Comparison of ENCODE assay signal across 8 mouse cellular contexts in the genomic region with DNA sequence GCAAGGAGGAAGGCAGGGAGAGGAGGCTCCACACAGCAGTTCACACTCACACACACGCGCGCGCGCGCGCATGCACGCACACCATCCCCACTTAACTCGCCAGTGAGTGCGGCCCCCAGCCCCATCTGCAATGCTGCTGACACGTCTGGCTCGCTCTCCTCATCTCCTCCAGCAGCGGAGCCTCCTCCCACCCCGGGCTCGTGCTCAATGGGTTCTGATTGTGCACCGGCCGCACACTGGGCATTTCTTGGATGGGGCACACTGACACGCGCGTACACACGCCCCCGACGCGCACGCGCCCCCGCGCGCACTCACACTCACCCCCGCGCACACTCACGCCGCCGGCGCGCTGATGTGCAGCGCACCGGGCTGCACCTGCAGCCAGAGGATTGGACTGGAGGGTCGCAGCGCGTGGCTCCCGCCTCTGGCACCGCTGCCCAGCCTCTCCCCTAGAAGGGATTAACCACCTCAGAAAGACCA. TPM values are rescaled to one million over a fixed set of nuclear protein-coding genes. Genes with fewer than 3 reads are reported as not detected.
DNase-seq lines count a peak whose midpoint lies in the region; ATAC-seq and TF ChIP-seq lines count a peak whose summit lies in the region.

No protein-coding gene starts in this region.

- no peaks in the 10 kb centered on the region for H3K9me3 ChIP-seq in intestine, postnatal 0 days (ENCODE audit: control insufficient read depth)
- H3K9me3 ChIP-seq in liver, embryonic 12.5 days (replicated peaks), result no peaks in the 10 kb centered on the region
- H3K9me3 ChIP-seq in stomach, embryonic 15.5 days, result no peaks in the 10 kb centered on the region

- no peaks in the 10 kb centered on the region for H3K27me3 ChIP-seq in thymus, adult 2 months (ENCODE audit: control insufficient read depth, insufficient read depth, low read length)
- peaks cover 29% of the 10 kb centered on the region for H3K27me3 ChIP-seq in intestine, postnatal 0 days (replicated peaks; ENCODE audit: control insufficient read depth, insufficient read depth, low read length)
- peaks cover 42% of the 10 kb centered on the region for H3K27me3 ChIP-seq in liver, embryonic 12.5 days (replicated peaks)
- peaks cover 33% of the 10 kb centered on the region for H3K27me3 ChIP-seq in stomach, embryonic 15.5 days (replicated peaks)

- no peak overlapping the region for H3K9ac ChIP-seq in intestine, postnatal 0 days (ENCODE audit: low read depth, low read length)
- H3K9ac ChIP-seq in liver, embryonic 12.5 days, result no peak overlapping the region
- no peak overlapping the region for H3K9ac ChIP-seq in stomach, embryonic 15.5 days

- TF ChIP-seq CTCF in thymus, adult 2 months (IDR thresholded peaks at IDR 0.05; ENCODE audit: borderline replicate concordance, control insufficient read depth, extremely low read depth, insufficient read depth, low read length, poor library complexity), result no peak
- no peak for TF ChIP-seq CTCF in intestine, postnatal 0 days (IDR thresholded peaks at IDR 0.05; ENCODE audit: low read depth)

- peak overlapping the region; percentile 59 for H3K4me2 ChIP-seq in intestine, postnatal 0 days (replicated peaks; ENCODE audit: low read depth)
- peak overlapping the region; percentile 52 for H3K4me2 ChIP-seq in liver, embryonic 12.5 days
- H3K4me2 ChIP-seq in stomach, embryonic 15.5 days, result peak overlapping the region; percentile 90

- no peaks in the 10 kb centered on the region for H3K36me3 ChIP-seq in thymus, adult 2 months (ENCODE audit: control insufficient read depth, insufficient read depth, low read length)
- no peaks in the 10 kb centered on the region for H3K36me3 ChIP-seq in intestine, postnatal 0 days (ENCODE audit: control insufficient read depth, insufficient read depth)
- no peaks in the 10 kb centered on the region for H3K36me3 ChIP-seq in liver, embryonic 12.5 days
- no peaks in the 10 kb centered on the region for H3K36me3 ChIP-seq in stomach, embryonic 15.5 days

- no peak overlapping the region for H3K4me3 ChIP-seq in thymus, adult 2 months (ENCODE audit: control insufficient read depth, insufficient read depth, low read length)
- peak overlapping the region; percentile 32 for H3K4me3 ChIP-seq in intestine, postnatal 0 days (ENCODE audit: low read depth, low read length)
- peak overlapping the region; percentile 31 for H3K4me3 ChIP-seq in liver, embryonic 12.5 days
- peak overlapping the region; percentile 39 for H3K4me3 ChIP-seq in stomach, embryonic 15.5 days (replicated peaks)

- peak; percentile 4 for DNase-seq in cerebellum, adult 11 months
- DNase-seq in cerebellum, adult 9-10 months, result no peak
- peak; percentile 8 for DNase-seq in thymus, postnatal 4 days
- no peak for DNase-seq in thymus, adult 2 months
- no peak for DNase-seq in thymus, postnatal 25 days

- no peak for TF ChIP-seq POLR2A in thymus, adult 2 months (IDR thresholded peaks at IDR 0.05; ENCODE audit: control insufficient read depth, extremely low read depth, insufficient read depth, low read length, poor library complexity)

- H3K27ac ChIP-seq in thymus, adult 2 months (ENCODE audit: control insufficient read depth, insufficient read depth, low read length), result no peak overlapping the region
- H3K27ac ChIP-seq in intestine, postnatal 0 days (ENCODE audit: low read depth, low read length), result no peak overlapping the region
- H3K27ac ChIP-seq in liver, embryonic 12.5 days, result no peak overlapping the region
- no peak overlapping the region for H3K27ac ChIP-seq in stomach, embryonic 15.5 days

- 3% methylated on average over 43 of the region's 43 CpGs for WGBS in thymus, adult 2 months
- 1% methylated on average over 43 of the region's 43 CpGs for WGBS in intestine, postnatal 0 days
- whole genome bisulfite sequencing in liver, embryonic 12.5 days (ENCODE audit: insufficient replicate concordance), result 1% methylated on average over 43 of the region's 43 CpGs
- WGBS in stomach, embryonic 15.5 days, result under 1% methylated on average over 43 of the region's 43 CpGs

- ATAC-seq in intestine, postnatal 0 days, result no peak
- no peak for ATAC-seq in liver, embryonic 12.5 days
- ATAC-seq in stomach, embryonic 15.5 days (ENCODE audit: insufficient read depth, low FRiP score, low read depth), result no peak

- H3K4me1 ChIP-seq in thymus, adult 2 months (replicated peaks; ENCODE audit: control insufficient read depth, insufficient read depth, low read length), result no peaks in the 10 kb centered on the region
- no peaks in the 10 kb centered on the region for H3K4me1 ChIP-seq in intestine, postnatal 0 days (replicated peaks; ENCODE audit: control insufficient read depth, insufficient read depth, low read length)
- H3K4me1 ChIP-seq in liver, embryonic 12.5 days, result no peaks in the 10 kb centered on the region
- H3K4me1 ChIP-seq in stomach, embryonic 15.5 days, result peaks cover 12% of the 10 kb centered on the region; the same call in 1 of the 2 replicates

RNA-seq across cellular contexts. Expression of a gene that starts 1.1 kb away (rescaled TPM):
- polyA plus RNA-seq in thymus, adult 2 months (2012; rRNA removed), result under 0.01 TPM in 2 replicates
- not detected in 2 replicates for polyA plus RNA-seq in intestine, postnatal 0 days (2015; fragmentation: Nextera tagmentation; extraction: Ambion mirVana)
- polyA plus RNA-seq in liver, embryonic 12.5 days (2016; fragmentation: Nextera tagmentation; extraction: Ambion mirVana), result 0.26 and 0.28 TPM in 2 replicates
- 0.83 and 0.84 TPM in 2 replicates for polyA plus RNA-seq in stomach, embryonic 15.5 days (2015; fragmentation: Nextera tagmentation; extraction: Ambion mirVana)

Comparison
In these comparisons a context has a peak if more than half of its experiments do, and no peak if none do; other contexts are left out.
1. DNase-seq: peak in cerebellum, adult 11 months (single experiment) and thymus, postnatal 4 days (single experiment); none in cerebellum, adult 9-10 months (single experiment), thymus, adult 2 months (single experiment) and thymus, postnatal 25 days (single experiment).
2. Peak in every context shown above with its lines, with median percentiles within 50 percentile points of each other: H3K4me2 ChIP-seq.